Mouse (Mus musculus): ENCODE data around the gene Iqcg. TPM values are rescaled to one million over a fixed set of nuclear protein-coding genes. Genes with fewer than 3 reads are reported as not detected.

Gene Iqcg
- 1.6 and 3.2 TPM in 2 replicates for polyA plus RNA-seq (2012; rRNA removed)

GRCm38 (mm10) chr16:33056095-33056785 lies at the start of gene Iqcg, which contains the start of gene Rpl35a:
Iqcg (minus strand) TSS chr16:33056218.
Rpl35a (plus strand) TSS chr16:33056453.
- TF ChIP-seq CTCF (IDR thresholded peaks at IDR 0.05; ENCODE audit: extremely low read depth, insufficient read depth, low read length): no peak
- peak; percentile 91 for TF ChIP-seq POLR2A (IDR thresholded peaks at IDR 0.05; ENCODE audit: extremely low read depth, insufficient read depth, low read length)
- peaks cover 2% of the 10 kb centered on the region; the same call in 1 of the 2 replicates for H3K4me1 ChIP-seq (ENCODE audit: control insufficient read depth, insufficient read depth, low read length)
- peak within 1 kb of the TSS; percentile 73 for H3K4me3 ChIP-seq (ENCODE audit: insufficient read depth, low read length)
- peak within 1 kb of the TSS; percentile 53 for H3K27ac ChIP-seq (ENCODE audit: insufficient read depth, low read length)

GRCm38 (mm10) chr16:33085666-33086065 lies 29.6 kb upstream of the Iqcg start:
- Histone ChIP-seq H3K4me1 (ENCODE audit: control insufficient read depth, insufficient read depth, low read length) (no peaks in the 10 kb centered on the region), H3K27ac (ENCODE audit: insufficient read depth, low read length) (no peak overlapping the region), H3K4me3 (ENCODE audit: insufficient read depth, low read length) (no peak overlapping the region)
- TF ChIP-seq CTCF (IDR thresholded peaks at IDR 0.05; ENCODE audit: extremely low read depth, insufficient read depth, low read length): no peak
- TF ChIP-seq POLR2A (IDR thresholded peaks at IDR 0.05; ENCODE audit: extremely low read depth, insufficient read depth, low read length): no peak

GRCm38 (mm10) chr16:33083996-33084395 lies 28.0 kb upstream of the Iqcg start:
- no peak overlapping the region for H3K27ac ChIP-seq (ENCODE audit: insufficient read depth, low read length)
- no peak overlapping the region for H3K4me3 ChIP-seq (ENCODE audit: insufficient read depth, low read length)
- TF ChIP-seq POLR2A (IDR thresholded peaks at IDR 0.05; ENCODE audit: extremely low read depth, insufficient read depth, low read length) (no peak), CTCF (IDR thresholded peaks at IDR 0.05; ENCODE audit: extremely low read depth, insufficient read depth, low read length) (no peak)
- H3K4me1 ChIP-seq (ENCODE audit: control insufficient read depth, insufficient read depth, low read length): no peaks in the 10 kb centered on the region

GRCm38 (mm10) chr16:33082951-33083350 lies 26.9 kb upstream of the Iqcg start:
- H3K4me3 ChIP-seq (ENCODE audit: insufficient read depth, low read length): no peak overlapping the region
- H3K27ac ChIP-seq (ENCODE audit: insufficient read depth, low read length): no peak overlapping the region
- no peak for TF ChIP-seq CTCF (IDR thresholded peaks at IDR 0.05; ENCODE audit: extremely low read depth, insufficient read depth, low read length)
- TF ChIP-seq POLR2A (IDR thresholded peaks at IDR 0.05; ENCODE audit: extremely low read depth, insufficient read depth, low read length): no peak
- peaks cover 2% of the 10 kb centered on the region; the same call in 1 of the 2 replicates for H3K4me1 ChIP-seq (ENCODE audit: control insufficient read depth, insufficient read depth, low read length)

- Histone ChIP-seq H3K4me3 (ENCODE audit: insufficient read depth, low read length) (no peak overlapping the region), H3K27ac (ENCODE audit: insufficient read depth, low read length) (no peak overlapping the region), H3K4me1 (ENCODE audit: control insufficient read depth, insufficient read depth, low read length) (peaks cover 2% of the 10 kb centered on the region; the same call in 1 of the 2 replicates)
- TF ChIP-seq CTCF (IDR thresholded peaks at IDR 0.05; ENCODE audit: extremely low read depth, insufficient read depth, low read length) (no peak), POLR2A (IDR thresholded peaks at IDR 0.05; ENCODE audit: extremely low read depth, insufficient read depth, low read length) (no peak)
Observed at GRCm38 (mm10) chr16:33080063-33080462, 24.0 kb upstream of the Iqcg start.

GRCm38 (mm10) chr16:33077069-33077627 lies 21.1 kb upstream of the Iqcg start:
- Histone ChIP-seq H3K4me1 (ENCODE audit: control insufficient read depth, insufficient read depth, low read length) (peaks cover 2% of the 10 kb centered on the region; the same call in 1 of the 2 replicates), H3K27ac (ENCODE audit: insufficient read depth, low read length) (no peak overlapping the region), H3K4me3 (ENCODE audit: insufficient read depth, low read length) (no peak overlapping the region)
- TF ChIP-seq POLR2A (IDR thresholded peaks at IDR 0.05; ENCODE audit: extremely low read depth, insufficient read depth, low read length): no peak

- no peak for TF ChIP-seq CTCF (IDR thresholded peaks at IDR 0.05; ENCODE audit: extremely low read depth, insufficient read depth, low read length)
- no peak for TF ChIP-seq POLR2A (IDR thresholded peaks at IDR 0.05; ENCODE audit: extremely low read depth, insufficient read depth, low read length)
- H3K27ac ChIP-seq (ENCODE audit: insufficient read depth, low read length): no peak overlapping the region
Observed at GRCm38 (mm10) chr16:33076078-33076477, 20.1 kb upstream of the Iqcg start.

GRCm38 (mm10) chr16:33074967-33075366 lies 18.9 kb upstream of the Iqcg start:
- TF ChIP-seq CTCF (IDR thresholded peaks at IDR 0.05; ENCODE audit: extremely low read depth, insufficient read depth, low read length): no peak
- no peak for TF ChIP-seq POLR2A (IDR thresholded peaks at IDR 0.05; ENCODE audit: extremely low read depth, insufficient read depth, low read length)
- H3K27ac ChIP-seq (ENCODE audit: insufficient read depth, low read length): no peak overlapping the region
- no peak overlapping the region for H3K4me3 ChIP-seq (ENCODE audit: insufficient read depth, low read length)

More at GRCm38 (mm10) chr16:33076078-33076477, 20.1 kb upstream of the Iqcg start:
- Histone ChIP-seq H3K4me3 (ENCODE audit: insufficient read depth, low read length) (no peak overlapping the region), H3K4me1 (ENCODE audit: control insufficient read depth, insufficient read depth, low read length) (peaks cover 2% of the 10 kb centered on the region; the same call in 1 of the 2 replicates)

GRCm38 (mm10) chr16:33072871-33073557 lies 17.0 kb upstream of the Iqcg start:
- TF ChIP-seq POLR2A (IDR thresholded peaks at IDR 0.05; ENCODE audit: extremely low read depth, insufficient read depth, low read length): no peak
- Histone ChIP-seq H3K27ac (ENCODE audit: insufficient read depth, low read length) (no peak overlapping the region), H3K4me1 (ENCODE audit: control insufficient read depth, insufficient read depth, low read length) (no peaks in the 10 kb centered on the region), H3K4me3 (ENCODE audit: insufficient read depth, low read length) (no peak overlapping the region)

More at GRCm38 (mm10) chr16:33074967-33075366, 18.9 kb upstream of the Iqcg start:
- peaks cover 2% of the 10 kb centered on the region; the same call in 1 of the 2 replicates for H3K4me1 ChIP-seq (ENCODE audit: control insufficient read depth, insufficient read depth, low read length)

Measured in cortical plate, adult 2 months (tissue).